Mouse (Mus musculus): ENCODE data around the gene Gli1. TPM values are rescaled to one million over a fixed set of nuclear protein-coding genes. Genes with fewer than 3 reads are reported as not detected.
A peak's percentile ranks its signal among the peaks of the same experiment; 100 is the strongest.
"Not testable (repeated sequence)": the region's sequence is repeated elsewhere in the genome, so short reads cannot be mapped to it uniquely, and the experiment has no call there.

The Gli1 gene
- polyA plus RNA-seq, 1 experiment from 2014 or later = 4.2 TPM

DNA sequence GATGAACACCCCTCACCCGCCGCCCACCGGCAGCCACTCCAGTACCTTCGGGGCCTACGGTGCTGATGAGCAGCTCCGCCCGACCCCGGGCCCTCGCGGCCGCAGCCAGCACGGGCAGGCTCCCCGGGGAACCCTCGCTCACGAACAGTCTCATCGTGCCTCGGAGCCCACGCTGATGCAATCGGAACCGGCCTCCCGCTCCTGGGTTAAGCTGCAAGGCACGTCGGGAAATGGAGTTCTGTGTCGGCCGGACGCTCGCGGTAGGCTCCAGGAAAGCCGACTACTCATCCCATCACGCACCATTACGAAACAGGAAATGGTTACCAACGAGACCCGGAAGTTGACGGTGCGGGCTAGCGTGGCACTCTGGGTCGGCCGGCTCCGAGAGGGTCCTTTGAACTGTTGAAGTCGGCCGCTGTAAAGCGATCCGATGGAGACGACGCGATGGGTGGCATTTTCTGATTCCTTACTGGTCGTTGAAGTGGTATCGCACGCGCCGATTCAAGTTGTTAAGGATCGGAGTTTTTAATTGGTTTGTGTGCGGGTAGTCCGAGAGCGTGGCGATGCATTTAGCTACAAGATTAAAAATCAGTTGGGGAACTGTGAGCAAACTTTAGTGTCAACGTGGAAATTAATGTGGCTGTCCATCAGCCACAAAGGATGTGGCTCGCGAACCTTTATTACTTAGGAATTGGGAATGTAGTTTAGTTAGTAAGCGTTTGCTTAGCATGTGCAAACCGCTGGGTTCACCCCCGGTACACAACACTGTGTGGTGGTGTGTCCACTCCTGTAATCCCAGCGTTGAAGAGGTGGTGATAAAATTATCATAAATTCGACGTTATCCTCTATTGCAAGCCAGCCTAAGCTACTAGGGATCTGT, 30.1 kb downstream of the Gli1 start, which contains the start of gene Mars:
Mars (minus strand) TSS at position 311 of the 880 bp plus-strand sequence.
- H3K27ac ChIP-seq (ENCODE audit: low read length) = peak within 1 kb of the TSS; percentile 75
- peak within 1 kb of the TSS; percentile 78 for H3K4me2 ChIP-seq (replicated peaks; ENCODE audit: low read depth, low read length)
- no peaks in the 10 kb centered on the region for H3K27me3 ChIP-seq (replicated peaks; ENCODE audit: insufficient read depth, low read length)
- WGBS = 1% methylated on average over 65 of the region's 65 CpGs
- DNase-seq (ENCODE audit: low spot score) (peak; percentile 99), ATAC-seq (peak; percentile 98)
- H3K4me3 ChIP-seq (ENCODE audit: low read depth, low read length) = peak within 1 kb of the TSS; percentile 80
- H3K36me3 ChIP-seq (ENCODE audit: insufficient read depth, low read length) = peaks cover 10% of the 10 kb centered on the region; the same call in 1 of the 2 replicates
- peak within 1 kb of the TSS; percentile 77 for H3K9ac ChIP-seq (replicated peaks; ENCODE audit: low read depth)
- 0 out of 2 replicates have a peak, but pooled peaks cover 3% of the 10 kb centered on the region for H3K4me1 ChIP-seq (ENCODE audit: insufficient read depth, low read depth, low read length)
- TF ChIP-seq CTCF (IDR thresholded peaks at IDR 0.05) = no peak
- 0 out of 2 replicates have a peak, but pooled peaks have one; percentile 2 for TF ChIP-seq EP300 (IDR thresholded peaks at IDR 0.05)
- no peaks in the 10 kb centered on the region for H3K9me3 ChIP-seq (ENCODE audit: low read length)

DNA sequence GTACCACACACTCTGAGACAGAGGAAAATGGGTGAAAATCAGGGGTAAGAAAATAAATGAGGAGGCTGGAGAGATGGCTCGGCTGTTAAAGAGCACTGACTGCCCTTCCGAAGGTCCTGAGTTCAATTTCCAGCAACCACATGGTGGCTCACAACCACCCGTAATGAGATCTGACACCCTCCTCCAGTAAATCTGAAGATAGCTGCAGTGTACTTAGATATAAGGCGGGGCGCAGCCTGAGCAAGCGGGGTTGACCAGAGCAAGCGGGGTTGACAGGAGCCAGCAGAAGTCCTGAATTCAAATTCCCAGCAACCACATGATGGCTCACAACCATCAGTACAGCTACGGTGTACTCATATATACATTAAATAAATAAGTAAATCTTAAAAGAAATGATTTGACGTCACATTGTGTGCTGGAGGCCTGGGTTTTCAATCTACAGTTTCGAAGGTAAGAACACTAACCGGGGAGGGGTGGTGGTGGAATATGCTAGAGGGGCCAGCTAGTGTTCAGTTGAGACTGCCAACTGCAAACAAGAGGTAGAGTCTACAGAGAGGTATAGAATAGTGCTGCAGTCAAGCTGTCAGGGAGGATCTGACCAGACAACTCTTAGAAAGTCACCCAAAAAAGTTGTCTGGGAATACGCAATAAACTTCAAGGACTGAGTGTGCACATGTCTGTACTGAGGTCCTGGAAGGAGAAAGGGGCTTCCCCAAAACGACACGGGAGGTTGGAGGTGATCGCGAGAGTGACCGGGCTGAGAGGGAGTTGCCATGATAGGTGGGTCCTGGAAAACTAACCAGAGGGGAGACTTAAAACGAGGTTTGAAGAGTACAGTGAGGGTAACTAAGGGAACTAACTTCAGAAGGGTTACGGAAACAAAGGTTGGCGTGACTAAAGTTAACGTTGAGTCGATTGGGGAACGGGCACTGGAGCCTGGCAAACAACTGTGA, 31.0 kb downstream of the Gli1 start:
- TF ChIP-seq EP300 (IDR thresholded peaks at IDR 0.05) = no peak
- TF ChIP-seq CTCF (IDR thresholded peaks at IDR 0.05) = no peak
- Histone ChIP-seq H3K27ac (ENCODE audit: low read length) (peak overlapping the region; percentile 75), H3K4me3 (ENCODE audit: low read depth, low read length) (peak overlapping the region; percentile 80), H3K36me3 (ENCODE audit: insufficient read depth, low read length) (peaks cover 13% of the 10 kb centered on the region; the same call in 1 of the 2 replicates), H3K9me3 (ENCODE audit: low read length) (no peaks in the 10 kb centered on the region), H3K27me3 (replicated peaks; ENCODE audit: insufficient read depth, low read length) (no peaks in the 10 kb centered on the region), H3K4me1 (ENCODE audit: insufficient read depth, low read depth, low read length) (0 out of 2 replicates have a peak, but pooled peaks cover 3% of the 10 kb centered on the region), H3K9ac (replicated peaks; ENCODE audit: low read depth) (peak overlapping the region; percentile 77), H3K4me2 (replicated peaks; ENCODE audit: low read depth, low read length) (peak overlapping the region; percentile 78)
- peak; percentile 67 for ATAC-seq
- WGBS = 30% methylated on average over 23 of the region's 23 CpGs
- peak; percentile 89 for DNase-seq (ENCODE audit: low spot score)

DNA sequence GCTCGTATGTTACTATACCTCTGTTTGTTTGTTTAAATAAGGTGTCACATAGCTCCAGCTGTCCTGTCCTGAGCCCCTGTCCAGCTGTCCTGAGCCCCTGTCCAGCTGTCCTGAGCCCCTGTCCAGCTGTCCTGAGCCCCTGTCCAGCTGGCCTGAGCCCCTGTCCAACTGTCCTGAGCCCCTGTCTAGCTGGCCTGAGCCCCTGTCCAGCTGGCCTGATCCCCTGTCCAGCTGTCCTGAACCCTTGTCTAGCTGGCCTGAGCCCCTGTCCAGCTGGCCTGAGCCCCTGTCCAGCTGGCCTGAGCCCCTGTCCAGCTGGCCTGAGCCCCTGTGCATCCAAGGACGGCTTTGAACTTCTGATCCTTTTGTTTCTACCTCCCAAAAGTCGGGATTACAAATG, 32.6 kb downstream of the Gli1 start:
- H3K27ac ChIP-seq (ENCODE audit: low read length); H3K4me1 ChIP-seq (ENCODE audit: insufficient read depth, low read depth, low read length); ATAC-seq; H3K4me2 ChIP-seq (replicated peaks; ENCODE audit: low read depth, low read length); H3K9ac ChIP-seq (replicated peaks; ENCODE audit: low read depth); H3K4me3 ChIP-seq (ENCODE audit: low read depth, low read length); H3K9me3 ChIP-seq (ENCODE audit: low read length); DNase-seq (ENCODE audit: low spot score); H3K27me3 ChIP-seq (replicated peaks; ENCODE audit: insufficient read depth, low read length): not testable (repeated sequence)
- WGBS = 82% methylated on average over 3 of the region's 3 CpGs
- peaks cover 22% of the 10 kb centered on the region; the same call in 1 of the 2 replicates for H3K36me3 ChIP-seq (ENCODE audit: insufficient read depth, low read length)

DNA sequence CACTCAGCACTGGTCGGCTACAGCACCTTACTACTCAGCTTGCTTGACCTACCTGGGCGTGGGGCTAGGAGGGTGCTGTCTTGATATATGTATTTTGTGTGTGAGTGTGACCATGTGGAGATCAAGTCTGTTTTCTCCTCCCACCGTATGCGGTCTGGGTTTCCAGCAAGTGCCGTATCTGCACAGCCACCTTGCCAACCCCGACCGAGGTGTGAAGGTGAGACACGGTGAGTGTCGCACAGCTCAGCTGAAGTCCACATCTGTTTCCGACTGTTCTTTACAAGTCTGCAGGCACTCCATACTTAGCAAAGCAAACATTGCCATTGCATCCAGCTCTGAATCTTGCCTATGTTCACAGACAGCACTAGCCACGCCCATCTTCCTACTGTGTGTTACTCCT, 38.6 kb downstream of the Gli1 start:
- DNase-seq (ENCODE audit: low spot score) = no peak

DNA sequence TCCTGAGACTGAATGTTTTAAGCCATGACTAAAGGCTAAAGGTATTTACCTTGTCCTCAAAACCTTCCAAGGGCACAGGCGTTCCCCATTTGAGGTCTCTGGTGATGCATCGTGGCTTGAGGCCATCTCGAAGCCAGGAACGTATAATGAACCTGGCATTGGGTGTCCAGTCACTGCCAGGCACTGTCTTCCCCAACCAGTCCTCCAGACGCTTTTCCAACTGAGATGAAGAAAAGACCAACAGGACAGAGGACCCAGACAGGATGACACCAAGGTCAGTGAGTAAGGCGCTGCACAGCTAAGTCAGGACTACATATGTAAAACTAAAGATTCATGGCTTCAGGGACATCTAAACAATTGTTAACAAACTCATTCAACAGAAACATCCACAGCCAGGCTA, 41.4 kb downstream of the Gli1 start:
- Histone ChIP-seq H3K27me3 (replicated peaks; ENCODE audit: insufficient read depth, low read length) (no peaks in the 10 kb centered on the region), H3K9me3 (ENCODE audit: low read length) (no peaks in the 10 kb centered on the region), H3K4me2 (replicated peaks; ENCODE audit: low read depth, low read length) (no peak overlapping the region), H3K4me3 (ENCODE audit: low read depth, low read length) (no peak overlapping the region), H3K27ac (ENCODE audit: low read length) (no peak overlapping the region), H3K36me3 (ENCODE audit: insufficient read depth, low read length) (peaks cover 48% of the 10 kb centered on the region), H3K9ac (replicated peaks; ENCODE audit: low read depth) (no peak overlapping the region), H3K4me1 (ENCODE audit: insufficient read depth, low read depth, low read length) (no peaks in the 10 kb centered on the region)
- TF ChIP-seq CTCF (IDR thresholded peaks at IDR 0.05) (no peak), EP300 (IDR thresholded peaks at IDR 0.05) (no peak)
- DNase-seq (ENCODE audit: low spot score) (no peak), ATAC-seq (no peak)
- 93% methylated on average over 6 of the region's 6 CpGs for WGBS

More for the DNA sequence above, 38.6 kb downstream of the Gli1 start:
- Histone ChIP-seq H3K4me1 (ENCODE audit: insufficient read depth, low read depth, low read length) (no peaks in the 10 kb centered on the region), H3K4me3 (ENCODE audit: low read depth, low read length) (no peak overlapping the region), H3K27me3 (replicated peaks; ENCODE audit: insufficient read depth, low read length) (no peaks in the 10 kb centered on the region), H3K36me3 (ENCODE audit: insufficient read depth, low read length) (peaks cover 49% of the 10 kb centered on the region), H3K9ac (replicated peaks; ENCODE audit: low read depth) (no peak overlapping the region), H3K9me3 (ENCODE audit: low read length) (no peaks in the 10 kb centered on the region), H3K27ac (ENCODE audit: low read length) (no peak overlapping the region), H3K4me2 (replicated peaks; ENCODE audit: low read depth, low read length) (no peak overlapping the region)
- ATAC-seq = no peak
- TF ChIP-seq CTCF (IDR thresholded peaks at IDR 0.05) (no peak), EP300 (IDR thresholded peaks at IDR 0.05) (no peak)
- 88% methylated on average over 11 of the region's 11 CpGs for WGBS
